Mouse (Mus musculus): ENCODE measurements around the gene Dynlrb1.

Gene Dynlrb1

GRCm38 (mm10) chr2:155236362-155236992, at the start of gene Dynlrb1:
Gene Dynlrb1, plus strand, starts transcription at chr2:155236533.
- peak; percentile 96 to 97 for DNase-seq (ENCODE audit: low spot score in 2 of 2)

- DNase-seq (ENCODE audit: low spot score in 2 of 2) = peak in 1 of 2 experiments; percentile 5
Observed at GRCm38 (mm10) chr2:155207419-155207818, 28.9 kb upstream of the Dynlrb1 start.

GRCm38 (mm10) chr2:155223145-155223544, 13.2 kb upstream of the Dynlrb1 start:
- DNase-seq (ENCODE audit: low spot score in 2 of 2) = no peak

GRCm38 (mm10) chr2:155224721-155225120, 11.6 kb upstream of the Dynlrb1 start:
- no peak for DNase-seq (ENCODE audit: low spot score in 2 of 2)

- DNase-seq (ENCODE audit: low spot score in 2 of 2) = no peak
Observed at GRCm38 (mm10) chr2:155235746-155236361, 479 bp upstream of the Dynlrb1 start.

GRCm38 (mm10) chr2:155237276-155237675, 943 bp downstream of the Dynlrb1 start:
- no peak for DNase-seq (ENCODE audit: low spot score in 2 of 2)

- DNase-seq (ENCODE audit: low spot score in 2 of 2) = peak in 1 of 2 experiments; percentile 26
Observed at GRCm38 (mm10) chr2:155240915-155241314, 4.6 kb downstream of the Dynlrb1 start.

- no peak for DNase-seq (ENCODE audit: low spot score in 2 of 2)
Observed at GRCm38 (mm10) chr2:155242296-155242855, 6.0 kb downstream of the Dynlrb1 start.

- DNase-seq (ENCODE audit: low spot score in 2 of 2) = no peak
Observed at GRCm38 (mm10) chr2:155246231-155246630, 9.9 kb downstream of the Dynlrb1 start.

GRCm38 (mm10) chr2:155248206-155248605, 11.9 kb downstream of the Dynlrb1 start:
- DNase-seq (ENCODE audit: low spot score in 2 of 2) = no peak

- DNase-seq (ENCODE audit: low spot score in 2 of 2) = no peak
Observed at GRCm38 (mm10) chr2:155248718-155249117, 12.4 kb downstream of the Dynlrb1 start.

GRCm38 (mm10) chr2:155249588-155249987, 13.3 kb downstream of the Dynlrb1 start:
- DNase-seq (ENCODE audit: low spot score in 2 of 2) = no peak

- DNase-seq (ENCODE audit: low spot score in 2 of 2) = no peak
Observed at GRCm38 (mm10) chr2:155265526-155265925, 29.2 kb downstream of the Dynlrb1 start.

GRCm38 (mm10) chr2:155266896-155267295, 30.6 kb downstream of the Dynlrb1 start:
- no peak for DNase-seq (ENCODE audit: low spot score in 2 of 2)

GRCm38 (mm10) chr2:155271957-155272356, 35.6 kb downstream of the Dynlrb1 start:
- no peak for DNase-seq (ENCODE audit: low spot score in 2 of 2)

- no peak for DNase-seq (ENCODE audit: low spot score in 2 of 2)
Observed at GRCm38 (mm10) chr2:155272396-155273170, 36.2 kb downstream of the Dynlrb1 start.

GRCm38 (mm10) chr2:155273603-155274002, 37.3 kb downstream of the Dynlrb1 start:
- DNase-seq (ENCODE audit: low spot score in 2 of 2) = no peak

- DNase-seq (ENCODE audit: low spot score in 2 of 2) = peak; percentile 81 to 92
Observed at GRCm38 (mm10) chr2:155276195-155276594, 39.9 kb downstream of the Dynlrb1 start, which contains the start of gene Map1lc3a. Gene Map1lc3a, plus strand, starts transcription at chr2:155276297.

- DNase-seq (ENCODE audit: low spot score in 2 of 2) = peak; percentile 22 to 32
Observed at GRCm38 (mm10) chr2:155276621-155277175, 40.4 kb downstream of the Dynlrb1 start.

- no peak for DNase-seq (ENCODE audit: low spot score in 2 of 2)
Observed at GRCm38 (mm10) chr2:155277721-155278120, 41.4 kb downstream of the Dynlrb1 start.

GRCm38 (mm10) chr2:155278361-155278760, 42.0 kb downstream of the Dynlrb1 start:
- no peak for DNase-seq (ENCODE audit: low spot score in 2 of 2)

GRCm38 (mm10) chr2:155279163-155279562, 42.8 kb downstream of the Dynlrb1 start:
- DNase-seq (ENCODE audit: low spot score in 2 of 2) = no peak
